Mouse (Mus musculus): ENCODE data around the gene Grm7. TPM values are rescaled to one million over a fixed set of nuclear protein-coding genes. Genes with fewer than 3 reads are reported as not detected.

The Grm7 gene
- polyA plus RNA-seq, 1 experiment from 2014 or later = 0.62 TPM

GRCm38 (mm10) chr6:111571471-111572088 is 926.2 kb downstream of the Grm7 start:
- Histone ChIP-seq H3K4me3 (ENCODE audit: low read depth, low read length) (no peak overlapping the region), H3K36me3 (ENCODE audit: control insufficient read depth, insufficient read depth, low read length) (no peaks in the 10 kb centered on the region), H3K27me3 (ENCODE audit: control insufficient read depth, insufficient read depth, low read length) (no peaks in the 10 kb centered on the region), H3K4me1 (ENCODE audit: control insufficient read depth, insufficient read depth, low read length) (no peaks in the 10 kb centered on the region), H3K4me2 (no peak overlapping the region), H3K9ac (ENCODE audit: low read depth, low read length) (no peak overlapping the region), H3K27ac (ENCODE audit: low read depth, low read length) (no peak overlapping the region), H3K9me3 (replicated peaks; ENCODE audit: control insufficient read depth, low read length) (no peaks in the 10 kb centered on the region)
- WGBS (ENCODE audit: insufficient replicate concordance) = 75% methylated on average over 4 of the region's 4 CpGs
- no peak for ATAC-seq (replicated peaks; ENCODE audit: insufficient number of reproducible peaks, low FRiP score, low TSS enrichment)

- Histone ChIP-seq H3K27ac (ENCODE audit: low read depth, low read length) (no peak overlapping the region), H3K4me2 (no peak overlapping the region), H3K9ac (ENCODE audit: low read depth, low read length) (no peak overlapping the region), H3K9me3 (replicated peaks; ENCODE audit: control insufficient read depth, low read length) (no peaks in the 10 kb centered on the region), H3K27me3 (ENCODE audit: control insufficient read depth, insufficient read depth, low read length) (no peaks in the 10 kb centered on the region), H3K4me3 (ENCODE audit: low read depth, low read length) (no peak overlapping the region), H3K4me1 (ENCODE audit: control insufficient read depth, insufficient read depth, low read length) (no peaks in the 10 kb centered on the region), H3K36me3 (ENCODE audit: control insufficient read depth, insufficient read depth, low read length) (no peaks in the 10 kb centered on the region)
- ATAC-seq (replicated peaks; ENCODE audit: insufficient number of reproducible peaks, low FRiP score, low TSS enrichment) = no peak
- WGBS (ENCODE audit: insufficient replicate concordance) = 73% methylated on average over 2 of the region's 2 CpGs
These were observed 939.5 kb downstream of the Grm7 start for GRCm38 (mm10) chr6:111584851-111585250.

- no peak for ATAC-seq (replicated peaks; ENCODE audit: insufficient number of reproducible peaks, low FRiP score, low TSS enrichment)
- Histone ChIP-seq H3K4me1 (ENCODE audit: control insufficient read depth, insufficient read depth, low read length) (no peaks in the 10 kb centered on the region), H3K4me2 (no peak overlapping the region), H3K4me3 (ENCODE audit: low read depth, low read length) (no peak overlapping the region), H3K36me3 (ENCODE audit: control insufficient read depth, insufficient read depth, low read length) (no peaks in the 10 kb centered on the region), H3K27ac (ENCODE audit: low read depth, low read length) (no peak overlapping the region), H3K9ac (ENCODE audit: low read depth, low read length) (no peak overlapping the region), H3K27me3 (ENCODE audit: control insufficient read depth, insufficient read depth, low read length) (no peaks in the 10 kb centered on the region), H3K9me3 (replicated peaks; ENCODE audit: control insufficient read depth, low read length) (no peaks in the 10 kb centered on the region)
- 74% methylated on average over 3 of the region's 3 CpGs for WGBS (ENCODE audit: insufficient replicate concordance)
These were observed 942.2 kb downstream of the Grm7 start for GRCm38 (mm10) chr6:111587572-111587971.

GRCm38 (mm10) chr6:111601892-111602654 is 956.7 kb downstream of the Grm7 start:
- WGBS (ENCODE audit: insufficient replicate concordance) = 85% methylated on average over 4 of the region's 4 CpGs
- no peak for ATAC-seq (replicated peaks; ENCODE audit: insufficient number of reproducible peaks, low FRiP score, low TSS enrichment)

GRCm38 (mm10) chr6:111610396-111610795 is 965.0 kb downstream of the Grm7 start:
- Histone ChIP-seq H3K27ac (ENCODE audit: low read depth, low read length) (no peak overlapping the region), H3K4me1 (ENCODE audit: control insufficient read depth, insufficient read depth, low read length) (no peaks in the 10 kb centered on the region), H3K27me3 (ENCODE audit: control insufficient read depth, insufficient read depth, low read length) (no peaks in the 10 kb centered on the region), H3K4me2 (no peak overlapping the region), H3K9me3 (replicated peaks; ENCODE audit: control insufficient read depth, low read length) (no peaks in the 10 kb centered on the region), H3K4me3 (ENCODE audit: low read depth, low read length) (no peak overlapping the region), H3K9ac (ENCODE audit: low read depth, low read length) (no peak overlapping the region), H3K36me3 (ENCODE audit: control insufficient read depth, insufficient read depth, low read length) (no peaks in the 10 kb centered on the region)
- ATAC-seq (replicated peaks; ENCODE audit: insufficient number of reproducible peaks, low FRiP score, low TSS enrichment) = no peak
- 69% methylated on average over 3 of the region's 3 CpGs for WGBS (ENCODE audit: insufficient replicate concordance)

More at GRCm38 (mm10) chr6:111601892-111602654, 956.7 kb downstream of the Grm7 start:
- Histone ChIP-seq H3K9ac (ENCODE audit: low read depth, low read length) (no peak overlapping the region), H3K4me2 (no peak overlapping the region), H3K27ac (ENCODE audit: low read depth, low read length) (no peak overlapping the region), H3K27me3 (ENCODE audit: control insufficient read depth, insufficient read depth, low read length) (no peaks in the 10 kb centered on the region), H3K4me1 (ENCODE audit: control insufficient read depth, insufficient read depth, low read length) (no peaks in the 10 kb centered on the region), H3K36me3 (ENCODE audit: control insufficient read depth, insufficient read depth, low read length) (no peaks in the 10 kb centered on the region), H3K4me3 (ENCODE audit: low read depth, low read length) (no peak overlapping the region), H3K9me3 (replicated peaks; ENCODE audit: control insufficient read depth, low read length) (no peaks in the 10 kb centered on the region)

GRCm38 (mm10) chr6:111613834-111614233 is 968.5 kb downstream of the Grm7 start:
- no peak for ATAC-seq (replicated peaks; ENCODE audit: insufficient number of reproducible peaks, low FRiP score, low TSS enrichment)
- Histone ChIP-seq H3K4me2 (no peak overlapping the region), H3K9me3 (replicated peaks; ENCODE audit: control insufficient read depth, low read length) (no peaks in the 10 kb centered on the region), H3K36me3 (ENCODE audit: control insufficient read depth, insufficient read depth, low read length) (no peaks in the 10 kb centered on the region), H3K27me3 (ENCODE audit: control insufficient read depth, insufficient read depth, low read length) (no peaks in the 10 kb centered on the region), H3K4me3 (ENCODE audit: low read depth, low read length) (no peak overlapping the region), H3K9ac (ENCODE audit: low read depth, low read length) (no peak overlapping the region), H3K27ac (ENCODE audit: low read depth, low read length) (no peak overlapping the region), H3K4me1 (ENCODE audit: control insufficient read depth, insufficient read depth, low read length) (no peaks in the 10 kb centered on the region)
